Mouse (Mus musculus) testis, adult 10 weeks (tissue): ENCODE measurements around the gene Hmgcs2. TPM values are rescaled to one million over a fixed set of nuclear protein-coding genes. Genes with fewer than 3 reads are reported as not detected.

Experiments
- polyA plus RNA-seq: library from polyadenylated mRNA; stranded (reverse); fragments of 350-450 nt; fragmentation: Illumina TruSeq; extraction: RNeasy Lipid Tissue Mini Kit (QIAGEN cat#74804); gene quantifications from one replicate; pipeline ENCODE4 v1.2.3, GENCODE M21; 2014; ENCODE audit warnings: low read depth, low replicate concordance

Gene Hmgcs2
- 40.3 TPM for polyA plus RNA-seq

DNA sequence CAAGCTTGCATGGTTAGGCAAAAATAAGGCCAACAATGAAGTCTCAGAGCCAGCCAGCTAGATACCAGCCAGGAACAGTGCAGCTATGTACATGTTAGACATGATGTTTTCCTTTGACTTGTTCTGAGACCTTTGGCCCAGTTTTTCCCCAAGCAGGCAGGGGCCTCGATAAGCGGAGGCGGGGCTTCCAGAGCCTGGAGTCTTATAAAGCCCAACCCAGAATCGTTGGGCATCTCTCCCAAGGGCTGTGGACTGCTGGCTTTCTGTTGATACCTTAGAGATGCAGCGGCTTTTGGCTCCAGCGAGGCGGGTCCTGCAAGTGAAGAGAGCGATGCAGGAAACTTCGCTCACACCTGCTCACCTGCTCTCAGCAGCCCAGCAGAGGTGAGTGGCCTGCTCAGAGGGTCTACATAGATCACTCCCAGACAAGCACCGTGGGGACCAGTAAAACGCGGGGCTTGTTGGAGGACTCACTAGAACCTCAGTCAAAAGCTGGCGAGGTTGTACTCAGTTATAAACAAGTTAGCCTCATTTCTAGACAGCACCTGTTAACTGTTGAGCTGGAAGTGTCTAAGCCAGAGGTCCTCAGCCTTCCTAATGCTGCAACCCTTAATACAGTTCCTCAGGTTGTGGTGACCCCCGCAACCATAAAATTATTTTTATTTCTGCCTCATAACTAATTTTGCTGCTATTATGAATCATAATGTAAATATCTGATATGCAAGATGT lies at the start of gene Hmgcs2:
Hmgcs2 (plus strand) TSS at position 232 of the 729 bp plus-strand sequence.

DNA sequence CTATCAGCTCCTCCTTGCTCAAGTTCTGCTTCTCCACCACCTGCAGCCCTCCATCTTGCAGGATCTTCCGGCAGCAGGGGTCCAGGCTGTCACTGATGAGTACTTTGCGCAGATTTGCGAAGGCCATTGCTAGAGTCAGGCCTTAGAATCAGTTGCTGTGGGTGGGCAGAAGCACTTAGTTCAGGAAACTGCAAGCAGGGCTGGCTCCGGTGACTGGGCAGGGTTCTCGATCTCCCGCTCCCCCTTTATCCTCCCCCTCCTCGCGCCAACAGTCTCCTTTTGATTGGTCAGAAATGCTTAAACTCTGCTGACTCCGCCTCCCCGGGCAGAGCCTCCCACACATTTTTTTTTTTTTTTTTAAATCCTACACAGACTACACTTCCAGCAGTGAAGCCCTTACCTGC lies 59.5 kb downstream of the Hmgcs2 start, which contains the start of gene Phgdh:
Phgdh (minus strand) TSS at position 285 of the 404 bp plus-strand sequence.

Other genes starting within 250 kb of the Hmgcs2 start
- 76.5 TPM for gene Adam30, start 119.8 kb upstream of the Hmgcs2 start, polyA plus RNA-seq
- gene Reg4, start 58.3 kb upstream of the Hmgcs2 start, polyA plus RNA-seq: 0.21 TPM
- gene Phgdh, start 59.6 kb downstream of the Hmgcs2 start, polyA plus RNA-seq: 2.7 TPM
- 2.2 TPM for gene Zfp697, start 102.0 kb downstream of the Hmgcs2 start, polyA plus RNA-seq
- 0.38 TPM for gene Gm4450, start 176.7 kb downstream of the Hmgcs2 start, polyA plus RNA-seq
- 0.18 TPM for gene Hsd3b4, start 230.1 kb downstream of the Hmgcs2 start, polyA plus RNA-seq